Mouse (Mus musculus) kidney, adult 18-20 months (tissue): ENCODE results near the gene Ucn3.

Experiments used
- DNase-seq: peaks from one replicate; pipeline ENCODE4 v3.0.0; 2021

Gene Ucn3

GRCm38 (mm10) chr13:3891479-3892087 lies 53.6 kb downstream of the Ucn3 start:
- DNase-seq: peak; percentile 61
